Mouse (Mus musculus) kidney, adult 2 months (tissue): ENCODE measurements around the gene Rab22a.

Experiments
- CTCF ChIP-seq: fragments of 200-500 bp; conservative IDR thresholded peaks from 2 replicates; pipeline ENCODE4 v1.5.1; 2011; ENCODE audit warnings: low read depth, mild to moderate bottlenecking, control low read depth, low read length, moderate library complexity, mixed read lengths; ENCODE audit not compliant: insufficient read depth, insufficient read length
- POLR2A ChIP-seq: fragments of 200-500 bp; IDR thresholded peaks from one replicate; pipeline ENCODE4 v1.6.1; 2011; ENCODE audit warnings: low read depth, low read length, control low read depth

DNA sequence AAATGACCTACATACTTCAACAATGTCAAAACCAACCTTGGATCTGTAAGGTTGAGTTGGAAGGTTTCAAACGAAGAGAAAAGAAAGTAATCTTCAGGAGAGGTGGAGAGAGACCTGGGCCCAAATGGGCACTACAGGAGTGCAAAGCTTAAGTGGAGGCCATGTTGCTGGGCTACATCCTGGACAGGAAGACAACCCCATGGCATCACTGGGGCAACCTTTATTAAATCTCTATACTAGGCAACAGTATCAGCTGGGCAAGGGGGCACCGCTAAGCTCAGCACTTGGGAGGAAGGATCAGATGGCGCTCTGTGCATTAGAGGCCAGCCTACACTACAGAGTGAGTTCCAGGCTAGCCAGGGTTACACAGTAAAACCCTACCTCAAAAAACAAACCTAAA, 33.8 kb upstream of the Rab22a start:
- TF ChIP-seq POLR2A (no peak), CTCF (no peak)
